Mouse (Mus musculus): Measurements from ENCODE around the gene Gm9117.
"Not testable (repeated sequence)": the region's sequence is repeated elsewhere in the genome, so short reads cannot be mapped to it uniquely, and the experiment has no call there.

The Gm9117 gene

DNA sequence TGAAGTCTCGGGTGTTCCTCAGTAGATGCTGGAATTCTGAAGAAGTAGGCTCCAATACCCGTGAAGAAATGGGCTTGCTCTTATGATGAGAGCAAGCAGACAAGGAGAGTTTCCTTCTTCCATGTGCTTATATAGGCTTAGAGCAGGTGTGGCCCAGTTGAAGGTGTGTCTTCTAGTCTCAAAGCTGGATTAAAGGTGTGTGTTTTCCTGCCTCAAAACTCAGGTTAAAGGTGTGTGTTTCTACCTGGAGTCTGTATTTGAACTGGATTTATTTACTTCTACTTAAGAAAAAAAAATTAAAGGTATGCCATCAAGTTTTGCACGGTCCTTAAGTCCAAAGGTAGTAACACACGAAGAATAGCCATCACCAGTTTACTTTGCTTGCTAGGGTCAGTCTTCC, at the start of gene Gm9117:
Gene Gm9117, minus strand, starts transcription at position 101 of the 400 bp plus-strand sequence.
- DNase-seq (ENCODE audit: low spot score in 2 of 2) = not testable (repeated sequence)

DNA sequence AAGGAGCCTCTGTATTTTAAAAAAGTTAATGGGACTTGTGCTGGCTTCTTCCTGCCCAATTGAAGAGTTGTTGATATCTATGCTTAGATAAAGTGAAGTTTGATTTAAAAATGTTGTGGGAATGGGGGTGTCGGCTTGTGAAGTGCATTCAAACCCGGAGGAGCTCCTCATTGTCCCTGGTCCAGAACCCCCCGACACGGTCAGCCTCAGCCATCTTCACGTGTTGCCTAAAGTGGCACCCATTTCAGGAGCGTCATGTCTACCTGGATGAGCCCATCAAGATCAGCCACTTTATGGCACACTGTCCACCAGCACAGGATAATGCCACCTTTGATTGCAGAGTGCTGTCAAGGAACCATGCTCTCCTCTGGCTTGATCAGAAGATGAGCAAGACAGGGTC, 25.6 kb upstream of the Gm9117 start:
- DNase-seq (ENCODE audit: low spot score in 2 of 2) = not testable (repeated sequence)

- not testable (repeated sequence) for DNase-seq (ENCODE audit: low spot score in 2 of 2)
Measured at GRCm38 (mm10) chr3:93961214-93961613, 17.9 kb upstream of the Gm9117 start, which contains the start of gene Tdpoz5. Tdpoz5 (minus strand) TSS chr3:93961314.

- not testable (repeated sequence) for DNase-seq (ENCODE audit: low spot score in 2 of 2)
Measured at GRCm38 (mm10) chr3:93938386-93938785, 5.0 kb downstream of the Gm9117 start.

All from cerebellum, postnatal 4 days (tissue).